14 mouse cellular contexts compared by ENCODE assay signal in the genomic region with DNA sequence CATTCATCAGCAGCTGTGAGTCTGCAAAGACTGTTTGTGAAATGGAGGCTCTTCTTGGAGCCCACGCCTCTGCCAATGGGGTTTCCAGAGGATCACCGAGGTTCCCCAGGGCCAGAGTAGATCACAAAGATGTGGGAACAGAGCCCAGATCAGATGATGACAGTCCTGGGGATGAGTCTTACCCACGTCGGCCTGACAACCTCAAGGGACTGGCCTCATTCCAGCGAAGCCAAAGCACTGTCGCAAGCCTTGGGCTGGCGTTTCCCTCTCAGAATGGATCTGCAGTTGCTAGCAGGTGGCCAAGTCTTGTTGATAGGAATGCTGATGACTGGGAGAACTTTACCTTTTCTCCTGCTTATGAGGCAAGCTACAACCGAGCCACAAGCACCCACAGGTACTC.
A peak's percentile ranks its signal among the peaks of the same experiment; 100 is the strongest.
DNase-seq lines count a peak whose midpoint lies in the region; ATAC-seq lines count a peak whose summit lies in the region.
"Had no signal": no experiment of that assay in that cellular context is flagged by ENCODE, and none has a peak within 500 bp of the region (broad histone marks: within the 10 kb centered on the region; RNA-seq: fewer than 3 reads in every experiment).

No protein-coding gene starts in this region.

- ATAC-seq in monocyte, adult 5-6 weeks (replicated peaks; ENCODE audit: insufficient number of reproducible peaks, low FRiP score, low TSS enrichment, poor library complexity, severe bottlenecking), result no peak
- ATAC-seq: hindbrain, postnatal 0 days; midbrain, embryonic 13.5 days had no signal

- peak; percentile 11 for DNase-seq in cerebellum, adult 8-10 months
- no peak for DNase-seq in cerebellum, postnatal 4 days (ENCODE audit: low spot score in 2 of 2)
- peak; percentile 58 for DNase-seq in MN1 (ENCODE audit: low spot score)
- DNase-seq in adrenal gland, postnatal 25 days, result peak; percentile 60
- DNase-seq in skeletal muscle tissue, adult 2 months (ENCODE audit: low read depth, low spot score), result peak; percentile 5
- DNase-seq in kidney, postnatal 14 days, result no peak
- DNase-seq: embryo, embryonic 11 days; heart, adult 2 months; kidney, adult 11 months; spleen, adult 18-20 months; thymus, postnatal 36 days had no signal

Comparison
In these comparisons a context has a peak if more than half of its experiments do, and no peak if none do; other contexts are left out.
1. DNase-seq: peak in cerebellum, adult 8-10 months (single experiment), MN1 (single experiment), adrenal gland, postnatal 25 days (single experiment) and skeletal muscle tissue, adult 2 months (single experiment); none in cerebellum, postnatal 4 days (0 of 2) and kidney, postnatal 14 days (single experiment).